14 mouse cellular contexts compared by ENCODE assay signal in genomic region chr2:46358225-46358624, GRCm38 (mm10).
"Had no signal": no experiment of that assay in that cellular context is flagged by ENCODE, and none has a peak within 500 bp of the region (broad histone marks: within the 10 kb centered on the region; RNA-seq: fewer than 3 reads in every experiment).

No protein-coding gene starts in this region.

- H3K27ac ChIP-seq: liver, embryonic 14.5 days; midbrain, embryonic 13.5 days; midbrain, embryonic 15.5 days; neural tube, embryonic 12.5 days; stomach, embryonic 15.5 days; stomach, postnatal 0 days had no signal

- H3K4me3 ChIP-seq: midbrain, embryonic 13.5 days; midbrain, embryonic 15.5 days; neural tube, embryonic 12.5 days; stomach, embryonic 15.5 days had no signal

- H3K27me3 ChIP-seq: midbrain, embryonic 13.5 days; midbrain, embryonic 15.5 days; neural tube, embryonic 12.5 days; stomach, embryonic 15.5 days had no signal

- H3K9ac ChIP-seq: liver, embryonic 14.5 days; lung, embryonic 14.5 days; midbrain, embryonic 13.5 days; midbrain, embryonic 15.5 days; neural tube, embryonic 12.5 days; stomach, embryonic 15.5 days had no signal

- H3K9me3 ChIP-seq: midbrain, embryonic 13.5 days; midbrain, embryonic 15.5 days; neural tube, embryonic 12.5 days; stomach, embryonic 15.5 days had no signal

- DNase-seq: lung, adult 18-20 months; lung, embryonic 14.5 days; lung, postnatal 10 days; lung, postnatal 4 days; right cerebral cortex, postnatal 14 days; thymus, adult 2 months; thymus, postnatal 25 days; thymus, postnatal 4 days had no signal

- H3K4me1 ChIP-seq: midbrain, embryonic 13.5 days; midbrain, embryonic 15.5 days; neural tube, embryonic 12.5 days; stomach, embryonic 15.5 days had no signal

- H3K36me3 ChIP-seq: midbrain, embryonic 13.5 days; midbrain, embryonic 15.5 days; neural tube, embryonic 12.5 days; stomach, embryonic 15.5 days had no signal

- ATAC-seq: midbrain, embryonic 13.5 days; midbrain, embryonic 15.5 days had no signal
